Mouse (Mus musculus) activated CD4-positive, CD25-positive, alpha-beta regulatory T cell, adult 4 months (primary cell): ENCODE measurements around the gene Hist1h4j. TPM values are rescaled to one million over a fixed set of nuclear protein-coding genes. Genes with fewer than 3 reads are reported as not detected.
"Not testable (repeated sequence)": the region's sequence is repeated elsewhere in the genome, so short reads cannot be mapped to it uniquely, and the experiment has no call there.

Experiments used
- ATAC-seq: one replicate; pipeline ENCODE4 v1.8.0; 2017
- polyA plus RNA-seq, 2 experiments: library from polyadenylated mRNA; unstranded; fragments of 100-300 nt; shearing (Covaris generic); gene quantifications; one replicate each; pipeline ENCODE4 v1.2.1; 2017

Gene Hist1h4j
- polyA plus RNA-seq, 2 experiments from 2014 or later, result 0.61 TPM; not detected in 1

DNA sequence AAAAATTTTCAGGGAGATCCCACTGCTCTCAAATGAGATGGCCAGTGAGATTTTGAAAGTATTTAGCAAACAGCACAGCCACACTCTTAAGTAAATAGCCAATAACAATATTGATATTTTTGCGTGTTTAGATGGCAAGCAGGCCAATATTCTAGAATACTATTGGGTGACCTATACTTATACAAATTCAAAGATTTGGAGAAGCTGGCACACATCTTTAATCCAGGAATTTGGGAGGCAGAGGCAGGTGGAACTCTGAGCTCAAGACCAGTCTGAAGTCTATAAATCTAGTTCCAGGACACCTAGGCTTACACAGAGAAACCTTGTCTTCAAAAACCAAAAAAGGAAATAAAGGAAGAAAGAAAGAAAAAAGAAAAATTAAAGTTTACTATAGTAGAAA lies 46.8 kb downstream of the Hist1h4j start:
- no peak for ATAC-seq

DNA sequence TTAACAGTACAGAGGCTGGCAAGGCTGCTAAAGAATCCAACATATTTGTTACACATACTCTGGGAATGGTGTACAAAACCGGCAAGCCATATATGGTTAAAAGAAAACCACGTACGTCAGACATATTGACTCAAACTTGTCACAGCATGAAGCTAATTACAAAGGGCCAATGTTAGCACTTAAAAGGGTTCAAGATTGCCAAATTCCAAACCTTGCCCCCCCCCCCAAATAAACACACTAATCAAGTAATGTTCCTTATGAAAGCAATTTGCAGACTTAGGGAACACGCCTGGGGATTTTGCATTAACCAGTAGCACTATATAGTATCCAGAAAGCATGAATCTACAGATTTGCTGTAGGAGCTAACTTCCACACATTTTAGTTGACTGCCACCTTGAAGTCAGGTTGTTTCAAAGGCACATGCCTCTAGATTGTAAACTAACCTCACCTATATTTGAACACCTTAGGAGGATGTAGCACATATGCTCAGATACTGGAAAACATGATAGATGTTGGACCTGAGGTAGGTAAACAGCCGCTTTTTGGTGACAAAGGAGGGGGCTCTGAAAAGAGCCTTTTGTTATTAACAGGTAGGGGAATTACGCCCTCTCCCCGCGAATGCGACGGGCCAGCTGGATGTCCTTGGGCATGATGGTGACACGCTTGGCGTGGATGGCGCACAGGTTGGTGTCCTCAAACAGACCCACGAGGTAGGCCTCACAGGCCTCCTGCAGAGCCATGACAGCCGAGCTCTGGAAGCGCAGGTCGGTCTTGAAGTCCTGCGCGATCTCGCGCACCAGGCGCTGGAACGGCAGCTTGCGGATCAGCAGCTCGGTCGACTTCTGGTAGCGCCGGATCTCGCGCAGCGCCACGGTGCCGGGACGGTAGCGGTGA lies 47.7 kb downstream of the Hist1h4j start:
- ATAC-seq, result not testable (repeated sequence)

DNA sequence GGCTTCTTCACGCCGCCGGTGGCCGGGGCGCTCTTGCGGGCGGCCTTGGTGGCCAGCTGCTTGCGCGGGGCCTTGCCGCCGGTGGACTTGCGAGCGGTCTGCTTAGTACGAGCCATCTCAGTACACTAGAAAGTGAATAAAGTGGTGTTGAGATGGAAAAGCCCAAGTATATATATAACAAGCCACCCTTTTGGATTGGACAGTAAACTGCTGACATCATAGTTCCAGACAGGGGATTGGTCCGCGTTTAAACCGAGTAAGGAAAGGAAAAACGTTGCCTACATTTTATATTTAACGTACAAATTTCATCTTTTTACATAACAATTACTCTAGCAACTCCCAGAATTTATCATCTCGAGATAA lies 48.4 kb downstream of the Hist1h4j start, which contains the start of gene Hist1h3i:
Hist1h3i (minus strand) TSS at position 116 of the 363 bp plus-strand sequence.
- peak; percentile 51 for ATAC-seq

DNA sequence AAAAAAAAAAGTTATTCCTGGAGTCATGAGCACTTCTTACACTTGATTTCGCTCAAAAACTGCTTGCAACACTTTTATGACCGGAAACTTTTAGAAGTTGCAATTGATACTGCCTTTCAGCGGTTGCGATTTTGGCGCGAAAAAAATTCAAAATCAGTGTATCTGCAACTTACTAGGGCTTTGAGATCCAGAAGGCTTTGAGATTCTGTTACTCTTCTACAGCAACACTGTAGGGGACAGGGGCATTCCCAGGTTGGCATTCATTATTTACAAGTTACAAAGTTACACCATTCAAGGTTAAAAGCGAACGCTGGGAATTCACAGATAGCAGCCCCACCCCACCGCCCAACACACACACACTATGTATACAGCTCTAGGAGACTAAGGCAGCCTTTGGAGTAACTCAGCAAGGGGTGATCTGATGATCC lies 48.9 kb downstream of the Hist1h4j start:
- ATAC-seq, result no peak

DNA sequence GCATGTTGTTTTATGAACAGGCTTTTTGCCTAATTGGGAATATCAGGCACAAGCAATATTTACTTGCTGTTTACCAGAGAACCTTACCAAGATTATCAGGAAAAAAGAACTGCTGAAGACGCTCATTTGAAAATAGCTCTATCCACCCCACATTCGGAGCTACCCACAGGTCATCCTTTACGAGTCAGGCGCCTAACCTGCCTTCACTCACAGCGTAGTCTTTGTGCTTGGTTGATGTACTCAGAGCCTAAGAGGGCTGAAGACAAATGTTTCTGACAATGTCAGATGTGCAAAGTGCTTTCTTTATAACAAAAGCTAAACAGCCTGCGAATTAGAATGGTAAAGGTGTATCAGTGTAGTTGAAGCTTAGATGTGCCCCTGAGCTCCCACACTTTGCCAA lies 49.4 kb downstream of the Hist1h4j start:
- no peak for ATAC-seq

Other genes with a start within 250 kb of the Hist1h4j start
- gene AK157302, start 239.8 kb upstream of the Hist1h4j start, polyA plus RNA-seq, result under 1 TPM in 1 of 2 experiments, not detected in 1; 0.50 TPM
- gene Gm11273, start 233.6 kb upstream of the Hist1h4j start, polyA plus RNA-seq, result 10 to 100 TPM in 1 of 2 experiments, 1 to 10 TPM in 1; 2.5 to 45.3 TPM
- 10 to 100 TPM in 1 of 2 experiments, 1 to 10 TPM in 1; 5.0 to 10.1 TPM for gene Zkscan8, start 203.9 kb upstream of the Hist1h4j start, polyA plus RNA-seq
- not detected for gene Olfr1366, start 192.3 kb upstream of the Hist1h4j start, polyA plus RNA-seq
- gene Olfr1535, start 175.2 kb upstream of the Hist1h4j start, polyA plus RNA-seq, result under 1 TPM in 1 of 2 experiments, not detected in 1; 0.40 TPM
- gene Olfr1364, start 153.3 kb upstream of the Hist1h4j start, polyA plus RNA-seq, result not detected
- gene Olfr1362, start 121.0 kb upstream of the Hist1h4j start, polyA plus RNA-seq, result not detected
- not detected for gene Olfr11, start 92.5 kb upstream of the Hist1h4j start, polyA plus RNA-seq
- not detected for gene Olfr1361, start 71.7 kb upstream of the Hist1h4j start, polyA plus RNA-seq
- gene Olfr1360, start 57.7 kb upstream of the Hist1h4j start, polyA plus RNA-seq, result not detected
- not detected for gene Olfr1359, start 37.0 kb upstream of the Hist1h4j start, polyA plus RNA-seq
- 1 to 10 TPM in 1 of 2 experiments, not detected in 1; 1.2 TPM for gene Hist1h2bl, start 18.9 kb upstream of the Hist1h4j start, polyA plus RNA-seq
- gene Hist1h2ai, start 18.6 kb upstream of the Hist1h4j start, polyA plus RNA-seq, result 1 to 10 TPM in 1 of 2 experiments, not detected in 1; 5.1 TPM
- gene Hist1h3h, start 17.4 kb upstream of the Hist1h4j start, polyA plus RNA-seq, result 1 to 10 TPM in 1 of 2 experiments, not detected in 1; 6.0 TPM
- 1 to 10 TPM; 2.4 to 2.8 TPM for gene Hist1h2bm, start 13.0 kb upstream of the Hist1h4j start, polyA plus RNA-seq
- 1 to 10 TPM; 4.8 to 6.3 TPM for gene Hist1h4k, start 15.4 kb downstream of the Hist1h4j start, polyA plus RNA-seq
- gene Hist1h2ak, start 18.8 kb downstream of the Hist1h4j start, polyA plus RNA-seq, result 1 to 10 TPM; 2.5 to 3.5 TPM
- 1 to 10 TPM; 3.3 to 5.0 TPM for gene Hist1h2bn, start 19.1 kb downstream of the Hist1h4j start, polyA plus RNA-seq
- gene Hist1h1b, start 45.6 kb downstream of the Hist1h4j start, polyA plus RNA-seq, result 10 to 100 TPM; 28.3 to 35.3 TPM
- gene Hist1h3i, start 48.3 kb downstream of the Hist1h4j start, polyA plus RNA-seq, result 1 to 10 TPM in 1 of 2 experiments, not detected in 1; 3.8 TPM
- gene Hist1h2an, start 52.2 kb downstream of the Hist1h4j start, polyA plus RNA-seq, result 10 to 100 TPM in 1 of 2 experiments, 1 to 10 TPM in 1; 2.0 to 11.5 TPM
- gene Hist1h2bp, start 52.4 kb downstream of the Hist1h4j start, polyA plus RNA-seq, result not detected
- 1 to 10 TPM; 4.2 to 9.2 TPM for gene Hist1h2bq, start 75.1 kb downstream of the Hist1h4j start, polyA plus RNA-seq
- gene Hist1h2ao, start 75.4 kb downstream of the Hist1h4j start, polyA plus RNA-seq, result 1 to 10 TPM in 1 of 2 experiments, not detected in 1; 2.4 TPM
- gene Hist1h4m, start 76.7 kb downstream of the Hist1h4j start, polyA plus RNA-seq, result 1 to 10 TPM in 1 of 2 experiments, not detected in 1; 6.5 TPM
- gene Hist1h4n, start 97.1 kb downstream of the Hist1h4j start, polyA plus RNA-seq, result 10 to 100 TPM in 1 of 2 experiments, not detected in 1; 15.9 TPM
- 100 to 1,000 TPM; 214 to 439 TPM for gene Hist1h2ap, start 98.4 kb downstream of the Hist1h4j start, polyA plus RNA-seq
- 1 to 10 TPM; 4.0 to 9.2 TPM for gene Hist1h2br, start 98.7 kb downstream of the Hist1h4j start, polyA plus RNA-seq
- not detected for gene Zfp184, start 210.0 kb downstream of the Hist1h4j start, polyA plus RNA-seq
- not detected for gene Pom121l2, start 246.1 kb downstream of the Hist1h4j start, polyA plus RNA-seq